Mouse (Mus musculus): ENCODE data around the gene Cdkn2b. TPM values are rescaled to one million over a fixed set of nuclear protein-coding genes. Genes with fewer than 3 reads are reported as not detected.

Cdkn2b gene
- total and polyA plus RNA-seq, 3 experiments = 1.9 to 2.5 TPM; not detected in 1

DNA sequence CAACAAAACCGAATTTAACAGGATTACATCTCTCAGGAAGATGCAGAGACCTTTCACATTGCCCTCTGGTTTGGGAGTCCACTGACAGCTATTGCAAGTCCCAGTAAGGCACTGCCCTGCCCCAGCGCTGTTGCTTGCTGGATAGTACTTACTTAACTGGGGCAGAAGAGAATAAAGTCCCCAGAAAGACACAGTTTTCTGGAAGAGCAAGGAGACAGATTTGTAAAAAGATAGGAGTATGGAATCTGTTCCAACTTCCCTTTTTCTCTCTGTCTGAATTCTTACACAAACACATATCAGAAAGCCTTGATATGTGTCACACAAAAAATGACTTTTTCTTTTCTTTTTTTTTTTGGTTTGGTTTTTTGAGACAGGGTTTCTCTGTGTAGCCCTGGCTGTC lies 11.1 kb downstream of the Cdkn2b start (continued):
- TF ChIP-seq ZKSCAN1 (IDR thresholded peaks at IDR 0.05; ENCODE audit: low read depth, low read length) = no peak
- no peak for TF ChIP-seq MYC (IDR thresholded peaks at IDR 0.05; ENCODE audit: low read depth, low read length)
- TF ChIP-seq KAT2A (conservative IDR thresholded peaks at IDR 0.05; ENCODE audit: low read depth, low read length) = no peak
- TF ChIP-seq GATA1 (IDR thresholded peaks at IDR 0.05; ENCODE audit: low read depth, low read length) = peak; percentile 74
- TF ChIP-seq USF1 (IDR thresholded peaks at IDR 0.05; ENCODE audit: low read depth, low read length) = no peak
- no peak for TF ChIP-seq ZC3H11A (IDR thresholded peaks at IDR 0.05; ENCODE audit: low read depth, low read length)
- no peak for TF ChIP-seq CTCF (IDR thresholded peaks at IDR 0.05 in 2 of 3, conservative IDR thresholded peaks at IDR 0.05 in 1 of 3; ENCODE audit: control insufficient read depth in 1 of 3, insufficient read depth in 1 of 3, low read depth in 2 of 3, low read length in 3 of 3, poor library complexity in 1 of 3, severe bottlenecking in 1 of 3)
- no peak for TF ChIP-seq NRF1 (IDR thresholded peaks at IDR 0.05; ENCODE audit: insufficient read depth, low read depth, low read length, poor library complexity, severe bottlenecking)
- TF ChIP-seq TAL1 (IDR thresholded peaks at IDR 0.05; ENCODE audit: low read length) = no peak
- TF ChIP-seq MAZ (IDR thresholded peaks at IDR 0.05; ENCODE audit: low read depth, low read length) = no peak
- no peak for TF ChIP-seq MXI1 (IDR thresholded peaks at IDR 0.05; ENCODE audit: low read depth, low read length)

DNA sequence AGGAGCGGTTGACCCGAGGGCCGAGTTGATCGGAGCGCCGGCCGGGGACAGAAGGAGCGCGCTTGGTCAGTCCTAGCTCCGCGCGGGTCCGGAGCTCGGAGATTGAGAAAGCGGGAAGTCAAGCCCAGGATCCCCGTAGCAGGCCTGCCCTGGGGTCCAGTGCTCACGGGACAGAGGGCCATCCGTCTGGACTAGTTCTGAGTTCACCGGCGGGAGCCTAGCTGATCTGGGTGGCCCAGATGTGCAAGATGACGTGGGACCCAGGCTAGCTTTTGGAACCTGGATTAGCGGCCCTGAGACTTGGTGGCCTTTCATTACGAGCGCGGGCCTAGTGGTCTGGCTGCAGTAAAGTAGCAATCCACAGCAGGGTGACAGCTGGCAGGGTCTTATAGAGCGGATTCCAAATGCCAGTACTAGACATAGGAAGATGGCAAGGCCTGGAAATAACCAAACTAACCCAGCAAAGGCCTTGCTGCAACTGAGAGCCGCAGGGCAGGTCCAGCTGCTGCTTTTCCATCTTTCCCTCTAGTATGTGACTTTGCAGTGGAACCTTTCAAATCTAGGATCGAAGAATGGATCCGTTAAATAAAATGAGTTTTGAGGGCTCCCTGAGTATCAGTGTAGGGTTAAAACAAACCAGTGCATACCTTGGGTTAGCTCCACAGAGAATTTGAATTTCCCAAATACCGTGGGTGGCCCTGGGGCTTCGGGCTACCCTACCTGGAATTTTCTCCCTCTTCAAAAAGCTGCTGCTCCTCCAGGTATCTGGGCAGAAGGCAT lies 15.2 kb downstream of the Cdkn2b start:
- Histone ChIP-seq H3K27me3 (ENCODE audit: control insufficient read depth in 1 of 2, insufficient read depth in 2 of 2, low read length in 2 of 2) (no peaks in the 10 kb centered on the region), H3K9me3 (replicated peaks; ENCODE audit: insufficient read depth, low read length) (no peaks in the 10 kb centered on the region), H3K4me3 (ENCODE audit: control insufficient read depth in 1 of 2, insufficient read depth in 1 of 2, low read depth in 2 of 2, low read length in 2 of 2) (peak overlapping the region; percentile 89 to 90), H3K9ac (ENCODE audit: control insufficient read depth, low read depth, low read length, poor library complexity, severe bottlenecking) (peak overlapping the region; percentile 92), H3K27ac (ENCODE audit: control insufficient read depth, low read depth, low read length) (peak overlapping the region; percentile 74), H3K36me3 (ENCODE audit: control insufficient read depth in 1 of 2, insufficient read depth in 2 of 2, low read length in 2 of 2) (peaks cover 20 to 47% of the 10 kb centered on the region in 2 experiments), H3K4me1 (ENCODE audit: control insufficient read depth in 1 of 2, insufficient read depth in 2 of 2, low read length in 2 of 2) (peaks cover 9 to 13% of the 10 kb centered on the region in 2 experiments), H3K79me2 (ENCODE audit: control insufficient read depth, insufficient read depth, low read length, poor library complexity) (peaks cover 56% of the 10 kb centered on the region)
- TF ChIP-seq POLR2AphosphoS5 (IDR thresholded peaks at IDR 0.05; ENCODE audit: borderline replicate concordance, low read depth, low read length) = no peak
- TF ChIP-seq EP300 (IDR thresholded peaks at IDR 0.05; ENCODE audit: low read depth in 1 of 2, low read length in 2 of 2) = no peak
- TF ChIP-seq BHLHE40 (IDR thresholded peaks at IDR 0.05; ENCODE audit: borderline replicate concordance, low read depth, low read length) = no peak
- TF ChIP-seq SIN3A (IDR thresholded peaks at IDR 0.05; ENCODE audit: low read length) = peak; percentile 18
- TF ChIP-seq TCF12 (IDR thresholded peaks at IDR 0.05; ENCODE audit: low read depth, low read length) = no peak
- TF ChIP-seq GABPA (IDR thresholded peaks at IDR 0.05; ENCODE audit: low read depth, low read length) = no peak
- TF ChIP-seq SMC3 (IDR thresholded peaks at IDR 0.05; ENCODE audit: low read depth, low read length) = 0 out of 2 replicates have a peak, but pooled peaks have one; percentile 11
- TF ChIP-seq UBTF (IDR thresholded peaks at IDR 0.05; ENCODE audit: borderline replicate concordance, insufficient read depth, low read depth, low read length) = 0 out of 2 replicates have a peak, but pooled peaks have one; percentile 38
- TF ChIP-seq ZMIZ1 (IDR thresholded peaks at IDR 0.05; ENCODE audit: low read depth, low read length) = 0 out of 2 replicates have a peak, but pooled peaks have one; percentile 11
- no peak; the same call in 1 of the 2 replicates for TF ChIP-seq HCFC1 (IDR thresholded peaks at IDR 0.05; ENCODE audit: low read depth, low read length)
- peak; percentile 78 for DNase-seq (ENCODE audit: low read depth, low spot score)

All from MEL (cell line).